Mouse (Mus musculus) T-cell, adult 66 days (primary cell): ENCODE results near the gene Snrpe. TPM values are rescaled to one million over a fixed set of nuclear protein-coding genes. Genes with fewer than 3 reads are reported as not detected.

Experiments
- total RNA-seq, 2 experiments: library from RNA; stranded (reverse); gene quantifications; 3 replicates in 1 of 2; 4 replicates in 1 of 2; pipeline ENCODE4 v1.2.4; 2023

Snrpe gene
- 100 to 1,000 TPM; 190 to 195 TPM for total RNA-seq

DNA sequence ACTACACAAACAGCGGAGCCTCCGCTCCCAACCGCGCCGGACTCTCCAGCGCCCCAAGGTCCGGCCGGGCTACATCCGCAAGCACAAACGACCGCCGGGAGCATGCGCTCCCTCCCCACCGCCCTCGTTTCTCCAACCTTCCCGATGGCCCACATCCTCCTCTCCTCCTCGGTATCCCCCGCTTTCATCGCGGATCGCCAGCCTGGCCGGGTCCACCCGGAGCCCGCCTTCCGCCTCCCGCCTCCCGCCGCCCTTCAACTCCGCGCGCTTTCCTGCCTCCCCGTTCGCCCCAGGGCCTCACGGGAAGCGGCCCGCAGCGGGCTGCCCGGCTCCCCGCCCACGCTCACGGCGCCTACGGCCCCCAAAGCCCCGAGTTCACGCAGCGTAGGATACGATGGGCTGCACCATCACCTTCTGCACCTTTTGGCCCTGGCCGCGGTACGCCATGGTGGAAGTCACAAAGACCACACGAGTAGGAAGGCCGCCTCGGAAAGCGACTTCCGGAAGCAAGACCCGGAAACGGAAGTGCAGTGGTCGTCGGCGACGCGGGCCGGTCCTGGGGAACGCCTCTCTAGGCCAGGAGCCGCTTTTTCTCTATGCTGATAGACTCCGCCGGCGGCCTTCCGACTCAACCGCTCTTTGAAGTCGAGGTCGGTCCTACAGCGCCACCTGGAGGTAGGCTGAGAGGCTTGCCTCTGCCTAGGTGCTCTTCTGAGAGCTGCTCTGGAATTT lies at the start of gene Snrpe:
Gene Snrpe, minus strand, starts transcription at position 521 of the 732 bp plus-strand sequence.

Other genes with a start within 250 kb of the Snrpe start
- gene Etnk2, start 246.7 kb downstream of the Snrpe start, total RNA-seq: not detected
- 1 to 10 TPM in 1 of 2 experiments, under 1 TPM in 1; 0.68 to 2.9 TPM for gene Sox13, start 185.9 kb downstream of the Snrpe start, total RNA-seq
- 10 to 100 TPM; 28.0 to 32.7 TPM for gene Zbed6, start 50.6 kb upstream of the Snrpe start, total RNA-seq
- gene Gm38394, start 51.0 kb upstream of the Snrpe start, total RNA-seq: 10 to 100 TPM; 47.3 to 51.1 TPM
- 10 to 100 TPM; 62.5 to 62.6 TPM for gene Lax1, start 79.8 kb upstream of the Snrpe start, total RNA-seq
- 10 to 100 TPM in 1 of 2 experiments, 1 to 10 TPM in 1; 9.5 to 13.9 TPM for gene Atp2b4, start 190.8 kb upstream of the Snrpe start, total RNA-seq